Comparison of ENCODE assay signal across 22 mouse cellular contexts in the genomic region with DNA sequence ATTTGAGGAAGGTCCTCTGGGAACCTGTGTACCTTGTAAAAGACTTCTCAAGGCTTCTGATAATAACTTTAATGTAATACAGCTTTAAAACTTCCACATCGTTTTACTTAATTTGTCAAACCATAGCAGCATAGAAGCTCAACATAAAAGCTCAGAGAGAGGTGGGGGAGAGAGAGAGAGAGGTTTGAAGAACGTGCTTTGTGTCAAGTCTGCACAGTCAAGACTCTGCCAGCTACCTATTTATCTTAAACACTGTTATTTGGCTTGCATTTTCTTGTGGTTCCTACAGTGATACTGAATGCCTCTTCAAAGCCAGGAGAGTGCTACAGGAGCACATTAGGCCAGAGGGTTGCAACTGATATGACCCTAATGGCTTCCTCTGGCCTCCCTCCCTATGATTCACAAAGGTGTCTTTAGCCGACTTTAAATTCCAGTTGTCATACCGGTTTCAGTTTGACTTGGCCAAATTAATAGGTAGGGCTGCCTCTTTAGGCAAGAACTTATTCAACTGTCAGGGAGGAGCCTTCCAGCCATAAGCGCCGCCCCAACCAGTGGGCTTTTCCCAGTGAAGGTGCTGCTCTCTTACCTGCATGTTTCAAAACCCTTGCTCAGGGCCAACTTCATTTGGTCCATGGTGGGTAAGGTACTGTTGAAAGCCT. TPM values are rescaled to one million over a fixed set of nuclear protein-coding genes. Genes with fewer than 3 reads are reported as not detected.
DNase-seq lines count a peak whose midpoint lies in the region; ATAC-seq lines count a peak whose summit lies in the region.
"Had no signal": no experiment of that assay in that cellular context is flagged by ENCODE, and none has a peak within 500 bp of the region (broad histone marks: within the 10 kb centered on the region; RNA-seq: fewer than 3 reads in every experiment).

No protein-coding gene starts in this region.

- WGBS in forebrain, embryonic 16.5 days: 73% methylated on average over 6 of the region's 6 CpGs
- 85% methylated on average over 6 of the region's 6 CpGs for WGBS in forebrain, embryonic 12.5 days

- no peaks in the 10 kb centered on the region for H3K27me3 ChIP-seq in forebrain, embryonic 16.5 days (replicated peaks; ENCODE audit: control insufficient read depth, insufficient read depth, low read length)
- H3K27me3 ChIP-seq in forebrain, embryonic 12.5 days: no peaks in the 10 kb centered on the region
- H3K27me3 ChIP-seq: heart, embryonic 15.5 days; hindbrain, embryonic 13.5 days; intestine, embryonic 15.5 days had no signal

- H3K27ac ChIP-seq in forebrain, embryonic 16.5 days (ENCODE audit: low read length): no peak overlapping the region
- no peak overlapping the region for H3K27ac ChIP-seq in forebrain, embryonic 12.5 days
- H3K27ac ChIP-seq: heart, adult 2 months; heart, embryonic 15.5 days; hindbrain, embryonic 13.5 days; hindbrain, postnatal 0 days; intestine, embryonic 15.5 days had no signal

- no peaks in the 10 kb centered on the region for H3K36me3 ChIP-seq in forebrain, embryonic 16.5 days (ENCODE audit: control insufficient read depth, insufficient read depth)
- no peaks in the 10 kb centered on the region for H3K36me3 ChIP-seq in forebrain, embryonic 12.5 days (replicated peaks)
- H3K36me3 ChIP-seq: hindbrain, embryonic 13.5 days; intestine, embryonic 15.5 days had no signal

- no peak overlapping the region for H3K4me3 ChIP-seq in forebrain, embryonic 16.5 days (replicated peaks; ENCODE audit: low read length)
- no peak overlapping the region for H3K4me3 ChIP-seq in forebrain, embryonic 12.5 days (replicated peaks)
- H3K4me3 ChIP-seq: heart, adult 2 months; heart, embryonic 15.5 days; hindbrain, embryonic 13.5 days; intestine, embryonic 15.5 days had no signal

- no peak overlapping the region for H3K4me2 ChIP-seq in forebrain, embryonic 16.5 days (ENCODE audit: low read length)
- no peak overlapping the region for H3K4me2 ChIP-seq in forebrain, embryonic 12.5 days
- H3K4me2 ChIP-seq: heart, embryonic 11.5 days; heart, embryonic 15.5 days; hindbrain, embryonic 13.5 days; intestine, embryonic 15.5 days had no signal

- no peak overlapping the region for H3K9ac ChIP-seq in forebrain, embryonic 16.5 days (replicated peaks; ENCODE audit: low read depth, low read length)
- no peak overlapping the region for H3K9ac ChIP-seq in forebrain, embryonic 12.5 days
- H3K9ac ChIP-seq: heart, embryonic 15.5 days; hindbrain, embryonic 13.5 days; intestine, embryonic 15.5 days had no signal

- ATAC-seq in forebrain, embryonic 16.5 days: peak; percentile 57; the same call in 1 of the 2 replicates
- no peak for ATAC-seq in forebrain, embryonic 12.5 days (ENCODE audit: low FRiP score)
- ATAC-seq: hindbrain, postnatal 0 days; intestine, embryonic 15.5 days had no signal

- H3K9me3 ChIP-seq in forebrain, embryonic 16.5 days (ENCODE audit: control insufficient read depth, low read length): no peaks in the 10 kb centered on the region
- no peaks in the 10 kb centered on the region for H3K9me3 ChIP-seq in forebrain, embryonic 12.5 days
- H3K9me3 ChIP-seq: G1E; heart, embryonic 15.5 days; hindbrain, embryonic 13.5 days; intestine, embryonic 15.5 days had no signal

- H3K4me1 ChIP-seq in forebrain, embryonic 16.5 days (replicated peaks; ENCODE audit: control insufficient read depth, insufficient read depth, low read length): no peaks in the 10 kb centered on the region; the same call in 1 of the 2 replicates
- H3K4me1 ChIP-seq in forebrain, embryonic 12.5 days: peaks cover 16% of the 10 kb centered on the region

- DNase-seq in thymus, postnatal 4 days: peak; percentile 24
- no peak for DNase-seq in thymus, postnatal 36 days
- DNase-seq in induced T-regulatory cell, adult 2 months (ENCODE audit: low read depth): peak; percentile 29
- no peak for DNase-seq in cerebellum, postnatal 25 days
- no peak for DNase-seq in left cerebral cortex, adult 11 months (ENCODE audit: low spot score)
- DNase-seq: adrenal gland, adult 8-10 months; adrenal gland, postnatal 36 days; cerebellum, adult 11 months; cerebellum, adult 9-10 months; cerebellum, postnatal 36 days; gastrocnemius, postnatal 10 days; heart, adult 2 months; heart, postnatal 14 days; kidney, adult 18-20 months had no signal

RNA-seq across cellular contexts. Expression of a gene that starts 36.6 kb away (rescaled TPM):
- 1.3 and 2.0 TPM in 2 replicates for polyA plus RNA-seq in forebrain, embryonic 16.5 days (2015; fragmentation: Nextera tagmentation; extraction: Ambion mirVana)
- polyA plus RNA-seq in forebrain, embryonic 12.5 days (2016; fragmentation: Nextera tagmentation; extraction: Ambion mirVana): 1.9 and 2.3 TPM in 2 replicates

Comparison
In these comparisons a context has a peak if more than half of its experiments do, and no peak if none do; other contexts are left out.
1. DNase-seq: peak in thymus, postnatal 4 days (single experiment) and induced T-regulatory cell, adult 2 months (single experiment); none in thymus, postnatal 36 days (0 of 2), cerebellum, postnatal 25 days (0 of 2) and left cerebral cortex, adult 11 months (single experiment).